ENCODE assay signal across 8 mouse cellular contexts in the genomic region with DNA sequence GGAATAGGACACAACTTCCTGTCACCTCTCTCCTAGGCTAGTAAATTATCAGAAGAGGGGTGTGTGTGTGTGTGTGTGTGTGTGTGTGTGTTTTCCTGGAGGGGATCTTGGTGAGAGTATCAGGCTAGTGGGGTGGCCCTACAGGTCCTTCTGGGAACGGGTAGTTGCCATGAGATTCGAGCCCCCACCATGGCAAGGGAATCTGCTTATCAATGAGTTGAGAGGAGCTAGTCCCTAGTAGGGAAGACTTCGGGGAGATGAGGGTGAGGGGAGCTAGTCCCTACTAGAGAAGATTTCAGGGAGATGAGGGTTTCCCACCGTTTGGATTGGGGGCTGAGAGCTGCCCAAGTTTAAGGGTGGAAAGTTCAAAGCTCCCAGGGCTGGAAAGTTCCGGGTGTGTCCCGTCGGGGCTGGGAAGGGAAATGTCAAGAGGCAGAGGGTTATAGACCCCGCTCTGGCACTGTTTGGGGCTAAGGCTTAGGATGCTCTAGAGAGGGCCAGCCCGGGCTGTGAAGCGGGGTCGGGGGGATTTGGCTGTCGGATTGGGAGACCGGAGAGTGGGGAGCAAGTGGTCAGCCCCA. TPM values are rescaled to one million over a fixed set of nuclear protein-coding genes. Genes with fewer than 3 reads are reported as not detected.
DNase-seq lines count a peak whose midpoint lies in the region; ATAC-seq lines count a peak whose summit lies in the region.

No protein-coding gene starts in this region.

- H3K4me2 ChIP-seq in heart, embryonic 11.5 days: peak overlapping the region; percentile 87
- H3K4me2 ChIP-seq in hindbrain, embryonic 13.5 days: peak overlapping the region; percentile 87
- peak overlapping the region; percentile 91 for H3K4me2 ChIP-seq in liver, embryonic 15.5 days

- no peaks in the 10 kb centered on the region for H3K9me3 ChIP-seq in heart, embryonic 11.5 days (replicated peaks; ENCODE audit: control insufficient read depth, low read length)
- H3K9me3 ChIP-seq in hindbrain, embryonic 13.5 days: no peaks in the 10 kb centered on the region
- H3K9me3 ChIP-seq in liver, embryonic 15.5 days (replicated peaks): no peaks in the 10 kb centered on the region

- no peak for ATAC-seq in heart, embryonic 11.5 days (replicated peaks; ENCODE audit: insufficient number of reproducible peaks, low FRiP score, low TSS enrichment)
- ATAC-seq in common myeloid progenitor, adult 5-6 weeks (replicated peaks; ENCODE audit: low read depth, poor library complexity, severe bottlenecking): peak; percentile 24; the same call in 1 of the 2 replicates
- peak; percentile 2; the same call in 1 of the 2 replicates for ATAC-seq in hindbrain, embryonic 13.5 days (ENCODE audit: low FRiP score)
- ATAC-seq in liver, embryonic 15.5 days (ENCODE audit: insufficient read depth): peak; percentile 5; the same call in 1 of the 2 replicates

- no peak for DNase-seq in heart, adult 9 months (ENCODE audit: low spot score in 2 of 2)
- no peak for DNase-seq in ovary, postnatal 14 days (ENCODE audit: low spot score)
- no peak for DNase-seq in right cerebral cortex, postnatal 10 days (ENCODE audit: low spot score in 2 of 2)
- no peak for DNase-seq in frontal cortex, postnatal 14 days (ENCODE audit: low spot score in 2 of 2)

- H3K27me3 ChIP-seq in heart, embryonic 11.5 days (ENCODE audit: control insufficient read depth, insufficient read depth, low read length): no peaks in the 10 kb centered on the region
- H3K27me3 ChIP-seq in hindbrain, embryonic 13.5 days: no peaks in the 10 kb centered on the region
- H3K27me3 ChIP-seq in liver, embryonic 15.5 days: no peaks in the 10 kb centered on the region

- 3% methylated on average over 13 of the region's 13 CpGs for WGBS in heart, embryonic 11.5 days (ENCODE audit: insufficient replicate concordance)
- 3% methylated on average over 13 of the region's 13 CpGs for WGBS in hindbrain, embryonic 13.5 days
- WGBS in liver, embryonic 15.5 days (ENCODE audit: insufficient replicate concordance): under 1% methylated on average over 13 of the region's 13 CpGs

- 0 out of 2 replicates have a peak, but pooled peaks cover 6% of the 10 kb centered on the region for H3K4me1 ChIP-seq in heart, embryonic 11.5 days (ENCODE audit: control insufficient read depth, insufficient read depth, low read length)
- peaks cover 33% of the 10 kb centered on the region for H3K4me1 ChIP-seq in hindbrain, embryonic 13.5 days (replicated peaks)
- H3K4me1 ChIP-seq in liver, embryonic 15.5 days (replicated peaks): peaks cover 33% of the 10 kb centered on the region

- H3K36me3 ChIP-seq in heart, embryonic 11.5 days (ENCODE audit: control insufficient read depth, insufficient read depth, low read length): no peaks in the 10 kb centered on the region; the same call in 1 of the 2 replicates
- H3K36me3 ChIP-seq in hindbrain, embryonic 13.5 days: peaks cover 18% of the 10 kb centered on the region
- H3K36me3 ChIP-seq in liver, embryonic 15.5 days (replicated peaks): peaks cover 9% of the 10 kb centered on the region

- H3K4me3 ChIP-seq in heart, embryonic 11.5 days (ENCODE audit: low read depth, low read length): peak overlapping the region; percentile 82
- peak overlapping the region; percentile 86 for H3K4me3 ChIP-seq in hindbrain, embryonic 13.5 days
- H3K4me3 ChIP-seq in liver, embryonic 15.5 days (replicated peaks): peak overlapping the region; percentile 71

- H3K9ac ChIP-seq in heart, embryonic 11.5 days (ENCODE audit: low read depth, low read length): peak overlapping the region; percentile 90
- H3K9ac ChIP-seq in hindbrain, embryonic 13.5 days: peak overlapping the region; percentile 95
- H3K9ac ChIP-seq in liver, embryonic 15.5 days: peak overlapping the region; percentile 88

- peak overlapping the region; percentile 70 for H3K27ac ChIP-seq in heart, embryonic 11.5 days (ENCODE audit: low read depth, low read length)
- peak overlapping the region; percentile 93 for H3K27ac ChIP-seq in hindbrain, embryonic 13.5 days
- H3K27ac ChIP-seq in liver, embryonic 15.5 days (replicated peaks): peak overlapping the region; percentile 84

RNA-seq across cellular contexts. Expression of gene Tmem9b, which starts 1.2 kb away (rescaled TPM):
- polyA plus RNA-seq in heart, embryonic 11.5 days (2014; fragmentation: Nextera tagmentation; extraction: Ambion mirVana): 58.9 and 61.9 TPM in 2 replicates
- 11.0 and 21.5 TPM in 2 replicates for total RNA-seq in common myeloid progenitor, adult 5-6 weeks (2017)
- polyA plus RNA-seq in hindbrain, embryonic 13.5 days (2015; fragmentation: Nextera tagmentation; extraction: Ambion mirVana): 110 and 113 TPM in 2 replicates
- 30.2 and 30.5 TPM in 2 replicates for polyA plus RNA-seq in liver, embryonic 15.5 days (2015; fragmentation: Nextera tagmentation; extraction: Ambion mirVana)

RNA-seq across cellular contexts. Expression of gene Ascl3, which starts 20.0 kb away (rescaled TPM):
- not detected in 2 replicates for polyA plus RNA-seq in heart, embryonic 11.5 days (2014; fragmentation: Nextera tagmentation; extraction: Ambion mirVana)
- total RNA-seq in common myeloid progenitor, adult 5-6 weeks (2017): not detected in 2 replicates
- 0.42 TPM in 1 of 2 replicates, not detected in the other for polyA plus RNA-seq in hindbrain, embryonic 13.5 days (2015; fragmentation: Nextera tagmentation; extraction: Ambion mirVana)
- not detected in 2 replicates for polyA plus RNA-seq in liver, embryonic 15.5 days (2015; fragmentation: Nextera tagmentation; extraction: Ambion mirVana)

RNA-seq across cellular contexts. Expression of gene BC051019, which starts 27.9 kb away (rescaled TPM):
- polyA plus RNA-seq in heart, embryonic 11.5 days (2014; fragmentation: Nextera tagmentation; extraction: Ambion mirVana): not detected in 2 replicates
- not detected in 2 replicates for total RNA-seq in common myeloid progenitor, adult 5-6 weeks (2017)
- 0.16 and 1.00 TPM in 2 replicates for polyA plus RNA-seq in hindbrain, embryonic 13.5 days (2015; fragmentation: Nextera tagmentation; extraction: Ambion mirVana)
- 0.07 TPM in 1 of 2 replicates, not detected in the other for polyA plus RNA-seq in liver, embryonic 15.5 days (2015; fragmentation: Nextera tagmentation; extraction: Ambion mirVana)

RNA-seq across cellular contexts. Expression of gene Nrip3, which starts 30.3 kb away (rescaled TPM):
- polyA plus RNA-seq in heart, embryonic 11.5 days (2014; fragmentation: Nextera tagmentation; extraction: Ambion mirVana): 0.62 TPM in 2 replicates
- total RNA-seq in common myeloid progenitor, adult 5-6 weeks (2017): 0.41 and 0.44 TPM in 2 replicates
- 3.9 and 4.1 TPM in 2 replicates for polyA plus RNA-seq in hindbrain, embryonic 13.5 days (2015; fragmentation: Nextera tagmentation; extraction: Ambion mirVana)
- polyA plus RNA-seq in liver, embryonic 15.5 days (2015; fragmentation: Nextera tagmentation; extraction: Ambion mirVana): 0.23 and 0.28 TPM in 2 replicates

RNA-seq across cellular contexts. Expression of gene Akip1, which starts 48.0 kb away (rescaled TPM):
- polyA plus RNA-seq in heart, embryonic 11.5 days (2014; fragmentation: Nextera tagmentation; extraction: Ambion mirVana): 28.2 and 31.0 TPM in 2 replicates
- 29.0 and 61.0 TPM in 2 replicates for total RNA-seq in common myeloid progenitor, adult 5-6 weeks (2017)
- 15.5 TPM in 2 replicates for polyA plus RNA-seq in hindbrain, embryonic 13.5 days (2015; fragmentation: Nextera tagmentation; extraction: Ambion mirVana)
- 32.7 and 36.1 TPM in 2 replicates for polyA plus RNA-seq in liver, embryonic 15.5 days (2015; fragmentation: Nextera tagmentation; extraction: Ambion mirVana)
